Mouse (Mus musculus) heart, postnatal 0 days (tissue): ENCODE measurements around the gene Ippk.

ENCODE experiments used
- CTCF ChIP-seq: IDR thresholded peaks from 2 replicates; pipeline ENCODE4 v1.5.1; 2016; ENCODE audit warnings: antibody characterized with exemption, control low read depth, low read depth
- EP300 ChIP-seq: IDR thresholded peaks from 2 replicates; pipeline ENCODE4 v1.6.1; 2016; ENCODE audit warnings: antibody characterized with exemption, low read depth

DNA sequence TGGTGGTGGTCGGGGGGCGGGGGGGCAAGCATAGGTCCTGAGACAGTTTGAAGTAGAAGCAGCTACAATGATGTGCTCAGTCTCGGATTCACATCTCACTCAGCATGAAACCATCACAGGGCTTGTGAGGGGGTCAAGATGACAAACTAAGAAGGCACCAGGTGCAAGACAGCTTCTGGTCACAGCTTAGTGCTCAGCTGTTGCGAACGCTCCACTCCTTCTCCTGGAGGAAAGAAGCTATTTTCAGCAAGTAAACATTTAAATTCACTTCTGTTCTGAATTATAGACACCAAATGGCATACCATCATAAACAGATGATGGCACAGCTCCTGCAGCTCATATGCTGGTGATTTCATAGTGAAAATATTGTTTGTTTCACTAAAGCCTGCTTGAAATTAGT lies 64.3 kb downstream of the Ippk start:
- no peak for TF ChIP-seq CTCF
- no peak for TF ChIP-seq EP300
